Mouse (Mus musculus) ovary, adult 18-20 months (tissue): ENCODE measurements at regions not wholly inside any gene's neighbourhood (a gene's known extent, or its start where the extent isn't known, plus 50 kb on each side); places are given as distances from the start of the nearest gene placed in this dataset.

Source experiments
- DNase-seq: peaks from one replicate; pipeline ENCODE4 v3.0.0; 2022; ENCODE audit warnings: low spot score, mixed read lengths

- peak; percentile 39 for DNase-seq
Measured at GRCm38 (mm10) chr5:93328059-93328458, 61.0 kb downstream of the Ccng2 start.

- DNase-seq = no peak
Measured at GRCm38 (mm10) chr5:93330851-93331250, 63.8 kb downstream of the Ccng2 start.

- DNase-seq = no peak
Measured at GRCm38 (mm10) chr5:93353101-93353500, 86.0 kb downstream of the Ccng2 start.
